Mouse (Mus musculus) megakaryocyte, adult 5-6 weeks (primary cell): ENCODE results near the gene Olfr71. TPM values are rescaled to one million over a fixed set of nuclear protein-coding genes. Genes with fewer than 3 reads are reported as not detected.

Experiments used
- ATAC-seq: 2 replicates; pipeline ENCODE4 v1.8.0; 2016; ENCODE audit warnings: mild to moderate bottlenecking, inconsistent platforms; ENCODE audit not compliant: poor library complexity, severe bottlenecking
- total RNA-seq, 2 experiments: library from RNA; stranded (forward) in 1 of 2; stranded (reverse) in 1 of 2; fragments of 153-499, 151-499 nt in 1 of 2; fragments of 221-1000, 200-1000 nt in 1 of 2; gene quantifications; 2 replicates each; pipeline versions ENCODE4 v1.2.3 to v1.2.4; 2015 to 2017

Olfr71 gene
- total RNA-seq, 2 experiments from 2014 or later, result not detected

DNA sequence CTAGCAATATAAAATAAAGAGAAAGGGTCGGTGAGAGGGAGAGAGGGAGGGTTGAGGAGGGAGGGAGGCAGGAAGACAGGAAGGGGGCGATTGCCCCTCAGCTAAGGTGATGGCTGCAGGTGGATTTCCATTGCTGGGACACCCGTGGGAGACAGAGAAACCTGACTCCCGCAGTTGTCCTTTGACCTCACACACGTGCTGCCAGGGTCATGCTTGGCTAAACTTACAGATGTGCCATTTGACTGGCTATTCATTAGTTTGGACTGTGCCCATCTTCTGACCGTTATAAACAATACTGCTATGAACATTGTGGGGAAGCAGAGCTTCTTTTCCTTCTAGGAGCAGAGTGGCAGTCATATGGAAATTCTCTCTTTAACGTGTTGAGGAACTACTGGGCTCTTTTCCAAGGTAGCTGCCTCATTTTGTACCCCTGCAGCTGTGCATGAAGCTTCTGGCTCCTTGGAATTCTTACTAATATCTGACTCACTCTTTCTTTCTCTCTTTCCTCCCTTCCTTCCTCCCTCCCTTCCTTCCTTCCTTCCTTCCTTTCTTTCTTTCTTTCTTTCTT is 3.7 kb upstream of the Olfr71 start:
- ATAC-seq, result no peak

GRCm38 (mm10) chr4:43711821-43712220 is 1.8 kb upstream of the Olfr71 start:
- ATAC-seq, result peak; percentile 69; the same call in 1 of the 2 replicates

GRCm38 (mm10) chr4:43705991-43706390 is 4.1 kb downstream of the Olfr71 start:
- no peak for ATAC-seq

- no peak for ATAC-seq
Measured at GRCm38 (mm10) chr4:43703851-43704250, 6.2 kb downstream of the Olfr71 start.

DNA sequence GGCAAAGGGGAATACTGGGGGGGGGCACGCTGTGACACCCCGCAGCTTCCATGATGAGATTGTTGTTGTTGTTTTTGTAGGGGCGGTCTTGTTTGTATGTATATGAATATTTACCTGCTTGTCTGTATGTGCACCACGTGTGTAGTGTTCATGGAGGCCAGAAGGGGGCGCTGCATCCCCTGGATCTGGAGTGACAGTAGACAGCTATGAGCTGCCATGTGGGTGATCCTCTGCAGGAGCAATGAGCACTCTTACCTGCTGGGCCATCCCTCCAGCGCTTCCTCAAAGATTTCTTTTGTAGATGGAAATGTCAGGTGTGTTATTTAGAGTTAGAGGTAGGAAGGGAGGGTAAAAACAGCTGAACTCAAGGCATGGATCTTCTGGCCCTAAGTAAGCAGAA is 6.6 kb downstream of the Olfr71 start:
- ATAC-seq, result no peak

DNA sequence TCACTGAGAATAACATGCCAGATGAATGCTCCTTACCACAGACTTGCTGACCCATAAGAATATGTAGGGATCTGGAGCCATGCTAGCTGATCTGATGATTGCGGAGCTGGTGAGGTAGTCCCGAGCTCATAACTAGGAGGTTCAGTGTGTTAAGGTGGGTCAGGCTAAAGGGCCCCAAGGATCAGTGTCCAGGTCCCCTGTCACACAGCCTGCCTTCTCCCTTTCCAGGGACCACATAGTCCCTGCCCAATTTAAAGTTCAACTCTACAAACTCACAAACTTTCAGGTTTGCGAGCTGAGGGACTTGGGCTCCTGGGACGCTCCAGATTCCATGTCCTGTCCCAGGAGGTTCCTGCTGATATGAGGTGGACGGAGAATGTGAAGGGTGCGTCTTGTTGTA is 9.3 kb downstream of the Olfr71 start, which contains the start of gene Olfr70:
Gene Olfr70 (minus strand): TSS at position 101 of the 400 bp plus-strand sequence.
- ATAC-seq, result no peak

DNA sequence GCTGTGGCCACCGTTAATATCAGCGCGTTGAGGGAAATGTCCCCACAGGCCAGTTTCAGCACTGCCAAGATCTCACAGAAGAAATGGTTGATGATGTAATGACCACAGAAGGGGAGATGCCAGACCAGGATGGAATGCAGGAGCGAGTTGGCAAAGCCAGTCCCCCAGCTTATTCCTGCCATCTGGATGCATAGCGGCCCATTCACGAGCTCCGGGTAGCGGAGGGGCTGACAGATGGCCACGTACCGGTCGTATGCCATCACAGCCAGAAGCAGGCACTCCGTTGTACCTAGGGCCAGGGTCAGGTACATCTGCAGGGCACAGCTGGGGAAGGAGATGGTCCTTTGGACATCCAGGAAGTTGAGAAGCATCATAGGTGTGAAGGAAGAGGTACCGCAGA is 13.5 kb downstream of the Olfr71 start:
- no peak for ATAC-seq

DNA sequence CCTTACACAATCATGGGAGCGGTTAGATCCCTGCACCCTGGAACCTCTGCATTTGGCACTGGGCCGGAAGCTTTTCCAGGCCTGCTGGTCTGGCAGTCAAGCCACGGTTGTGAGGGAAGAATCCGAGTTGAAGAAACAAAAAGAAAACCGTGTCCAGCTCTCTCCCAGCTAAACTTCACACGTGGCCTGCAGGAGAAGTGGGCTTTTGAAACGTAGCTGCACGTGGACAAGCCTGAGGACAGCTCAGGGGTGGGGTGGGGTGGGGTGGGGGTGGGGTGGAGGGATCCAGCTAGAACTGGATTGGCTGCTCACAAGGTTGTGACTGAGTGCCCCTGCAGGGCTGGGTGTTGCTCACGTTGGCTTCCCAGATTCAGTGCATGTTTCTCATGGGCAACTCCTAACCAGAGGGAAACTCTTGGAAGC is 14.8 kb downstream of the Olfr71 start:
- no peak for ATAC-seq

DNA sequence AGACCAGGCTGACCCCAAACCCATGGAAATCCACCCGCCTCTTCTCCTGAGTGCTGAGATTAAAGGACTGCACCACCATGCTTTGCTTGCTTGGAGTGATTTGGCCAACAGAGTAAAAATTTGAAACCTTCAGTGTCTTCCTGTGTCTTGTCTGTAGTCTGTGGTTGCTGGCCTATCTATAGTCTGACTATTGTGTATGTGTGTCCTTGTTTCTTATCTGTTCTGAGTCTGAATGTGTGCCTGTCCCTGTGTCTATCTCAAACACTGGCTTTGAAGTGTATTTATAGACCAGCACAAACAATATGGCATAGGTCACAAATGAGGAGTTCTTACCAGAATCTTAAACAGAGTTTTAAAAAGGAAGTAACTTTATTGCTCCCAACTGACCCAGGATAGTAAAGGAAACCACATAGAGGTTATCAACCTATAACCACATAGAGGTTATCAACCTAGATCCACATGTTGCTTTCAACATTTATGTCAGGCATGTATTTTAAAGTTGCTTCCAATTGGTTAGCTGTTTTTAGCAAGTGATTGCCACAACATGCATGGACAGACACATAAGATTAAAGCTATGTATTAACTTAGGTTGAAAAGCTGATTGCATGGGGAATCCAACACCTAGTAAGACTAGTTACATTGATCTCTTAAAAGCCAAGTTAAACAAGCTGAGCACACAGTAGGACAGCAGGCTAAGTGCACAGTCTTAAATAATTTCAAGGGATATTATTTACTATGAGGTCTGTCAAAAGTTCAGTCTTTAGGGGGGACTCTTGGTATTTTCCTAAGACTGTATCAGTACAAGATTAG is 15.4 kb downstream of the Olfr71 start:
- no peak for ATAC-seq

GRCm38 (mm10) chr4:43693806-43694241 is 16.2 kb downstream of the Olfr71 start:
- ATAC-seq, result peak; percentile 82

GRCm38 (mm10) chr4:43691026-43691425 is 19.0 kb downstream of the Olfr71 start:
- no peak for ATAC-seq

- ATAC-seq, result no peak
Measured at GRCm38 (mm10) chr4:43690021-43690420, 20.0 kb downstream of the Olfr71 start.

DNA sequence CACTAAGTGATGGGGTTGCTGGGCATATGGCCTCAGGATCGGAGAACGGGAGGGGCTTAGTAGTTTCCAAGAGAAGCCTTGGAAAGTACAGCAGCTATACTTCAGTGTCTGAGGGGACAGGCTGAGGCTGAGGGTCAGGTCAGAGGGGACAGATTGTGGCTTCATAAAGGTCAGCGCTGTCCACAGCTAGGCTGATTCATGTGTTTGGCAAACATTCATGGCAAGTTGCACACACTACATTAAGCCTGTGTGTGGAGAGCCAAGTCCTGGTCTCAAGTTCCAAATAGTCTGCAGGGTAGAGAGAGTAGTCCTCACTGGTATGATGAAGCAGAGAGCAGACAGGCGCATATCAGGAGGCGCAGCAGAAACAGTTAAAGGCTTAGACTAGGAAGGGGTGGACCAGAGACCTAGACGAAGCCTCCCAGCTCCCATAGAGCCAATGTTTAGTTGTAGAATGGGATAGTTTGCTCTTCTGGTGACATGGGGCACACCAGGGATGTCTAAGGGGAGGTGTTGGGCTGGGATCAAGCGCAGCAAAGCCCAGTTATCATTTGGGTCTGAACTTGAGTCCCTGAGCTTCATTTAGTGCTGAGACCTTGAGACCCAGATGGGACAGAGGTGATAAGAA is 30.5 kb downstream of the Olfr71 start:
- ATAC-seq, result no peak

DNA sequence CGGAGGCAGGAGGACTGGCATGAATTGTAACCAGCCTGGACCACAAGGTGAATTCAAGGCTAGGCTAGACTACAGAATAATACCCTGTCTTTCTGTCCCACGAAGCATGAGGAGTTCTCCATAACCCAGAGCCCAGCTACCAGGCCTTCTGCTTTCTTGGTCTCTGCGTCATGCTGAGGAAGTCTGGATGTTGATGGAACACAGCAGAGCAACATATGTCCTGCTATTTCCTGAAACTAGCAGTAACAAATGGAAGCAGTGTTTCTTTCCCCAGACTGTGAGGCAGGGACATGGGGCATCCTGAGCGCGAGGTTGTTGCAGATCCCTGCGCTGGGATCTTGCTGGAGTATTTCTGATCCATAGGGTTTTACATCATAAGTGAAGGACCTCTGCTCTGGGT is 31.5 kb downstream of the Olfr71 start:
- ATAC-seq, result no peak

GRCm38 (mm10) chr4:43675608-43676007 is 34.4 kb downstream of the Olfr71 start:
- ATAC-seq, result no peak

- no peak for ATAC-seq
Measured at GRCm38 (mm10) chr4:43674974-43675373, 35.1 kb downstream of the Olfr71 start.

- no peak for ATAC-seq
Measured at GRCm38 (mm10) chr4:43673703-43674102, 36.4 kb downstream of the Olfr71 start.

- ATAC-seq, result peak; percentile 59
Measured at GRCm38 (mm10) chr4:43672070-43672469, 38.0 kb downstream of the Olfr71 start.

DNA sequence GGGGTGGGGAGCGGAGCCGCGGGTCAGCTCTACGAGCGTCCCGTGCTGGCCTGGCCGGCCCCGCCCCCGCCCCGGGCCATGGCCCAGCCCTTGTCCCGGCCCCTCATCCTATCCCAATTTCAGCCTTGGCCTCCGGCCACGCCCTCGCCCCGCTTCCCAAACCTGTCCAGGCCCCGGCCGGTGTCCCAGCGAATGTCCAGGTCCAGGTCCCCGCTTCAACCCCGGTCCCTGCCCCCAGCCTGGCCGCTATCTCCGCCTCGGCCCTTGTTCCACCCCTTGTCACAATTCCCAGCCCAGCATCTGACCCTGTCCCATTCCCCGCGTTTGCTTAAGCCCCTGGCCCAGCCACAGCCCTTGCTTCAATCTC is 40.6 kb downstream of the Olfr71 start:
- peak; percentile 26; the same call in 1 of the 2 replicates for ATAC-seq

- peak; percentile 95 for ATAC-seq
Measured at GRCm38 (mm10) chr4:43668782-43669427, 41.1 kb downstream of the Olfr71 start, which contains the start of the genes Tmem8b and Fam221b. Gene Tmem8b, plus strand, starts transcription at chr4:43668971. Gene Fam221b, minus strand, starts transcription at chr4:43669145.

DNA sequence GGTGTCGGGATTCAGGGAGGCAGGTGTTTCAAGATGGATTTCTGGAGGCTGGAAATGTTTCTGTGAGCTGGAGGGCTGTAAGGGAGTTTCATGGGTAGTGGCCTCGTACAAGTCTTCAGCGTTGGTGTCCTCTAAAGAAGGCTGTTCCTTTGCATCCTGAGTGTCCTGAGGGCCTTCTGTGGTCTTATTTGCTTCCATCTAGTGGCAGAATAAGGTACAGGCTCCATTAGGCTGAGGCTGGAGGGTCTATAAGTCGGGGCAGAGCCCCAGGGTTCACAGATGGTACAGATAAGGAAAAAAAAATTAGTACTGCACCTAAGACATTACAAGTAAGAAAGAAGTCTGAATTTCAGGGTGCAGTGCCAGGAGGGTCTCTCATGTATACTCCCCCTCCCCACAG is 43.6 kb downstream of the Olfr71 start:
- ATAC-seq, result no peak
